Mouse (Mus musculus) liver, adult 2 months (tissue): ENCODE results near the gene Xylt1. TPM values are rescaled to one million over a fixed set of nuclear protein-coding genes. Genes with fewer than 3 reads are reported as not detected.

ENCODE experiments used
- DNase-seq: peaks from one replicate; pipeline ENCODE4 v3.0.0-alpha.2; 2011; ENCODE audit warnings: low read depth, low spot score; ENCODE audit errors: extremely low read depth
- H3K27ac ChIP-seq: fragments of 200-500 bp; replicated peaks from 2 replicates; pipeline ENCODE4 v1.5.1; 2012; ENCODE audit warnings: low read depth, mild to moderate bottlenecking, control low read depth, inconsistent platforms, low read length; ENCODE audit not compliant: insufficient read depth
- H3K27me3 ChIP-seq: fragments of 200-500 bp; 2 replicates; pipeline ENCODE4 v1.6.1; 2012; ENCODE audit warnings: mild to moderate bottlenecking, moderate library complexity, low read length, inconsistent platforms; ENCODE audit not compliant: control insufficient read depth, insufficient read depth
- H3K36me3 ChIP-seq: fragments of 200-500 bp; 2 replicates; pipeline ENCODE4 v1.6.1; 2012; ENCODE audit warnings: low read length, inconsistent platforms; ENCODE audit not compliant: control insufficient read depth, insufficient read depth
- H3K4me1 ChIP-seq: fragments of 200-500 bp; 2 replicates; pipeline ENCODE4 v1.6.1; 2011; ENCODE audit warnings: low read length; ENCODE audit not compliant: control insufficient read depth, insufficient read depth
- H3K4me3 ChIP-seq: fragments of 200-500 bp; 2 replicates; pipeline ENCODE4 v1.5.1; 2011; ENCODE audit warnings: low read depth, mild to moderate bottlenecking, control low read depth, low read length, moderate library complexity; ENCODE audit not compliant: insufficient read depth
- H3K79me2 ChIP-seq: fragments of 200-500 bp; 2 replicates; pipeline ENCODE4 v1.6.1; 2012; ENCODE audit warnings: inconsistent platforms, mild to moderate bottlenecking, low read length, moderate library complexity; ENCODE audit not compliant: control insufficient read depth, insufficient read depth
- H3K9ac ChIP-seq: fragments of 200-500 bp; 2 replicates; pipeline ENCODE4 v1.6.1; 2012; ENCODE audit warnings: low read depth, mild to moderate bottlenecking, control low read depth, inconsistent platforms, low read length
- CTCF ChIP-seq: fragments of 200-500 bp; IDR thresholded peaks from 2 replicates; pipeline ENCODE4 v1.5.1; 2011; ENCODE audit warnings: low read depth, low read length, control low read depth
- POLR2A ChIP-seq: fragments of 200-500 bp; IDR thresholded peaks from 2 replicates; pipeline ENCODE4 v1.6.1; 2011; ENCODE audit warnings: low read length, control low read depth; ENCODE audit not compliant: insufficient read depth; ENCODE audit errors: extremely low read depth
- WGBS: fragments of 180-500 bp; shearing (Covaris S2); methylation state at CpG from one replicate; pipeline ENCODE4 v1.1.7; 2018; 5-methylcytosine and 5-hydroxymethylcytosine counted together
- polyA plus RNA-seq: library from polyadenylated mRNA; depleted of rRNA; stranded (reverse); fragments of >200 nt; gene quantifications from 2 replicates; pipeline ENCODE4 v1.2.3, GENCODE M21; 2012
- total RNA-seq: library from RNA; depleted of rRNA; stranded (reverse); fragments of >200 nt; gene quantifications from 2 replicates; pipeline ENCODE4 v1.2.3, GENCODE M21; 2014

The Xylt1 gene
- total and polyA plus RNA-seq, 2 experiments = 0.09 to 0.18 TPM

- TF ChIP-seq CTCF (no peak), POLR2A (no peak)
- H3K27me3 ChIP-seq = no peaks in the 10 kb centered on the region; the same call in 1 of the 2 replicates
- H3K4me3 ChIP-seq = no peak overlapping the region
- H3K4me1 ChIP-seq = no peaks in the 10 kb centered on the region
- DNase-seq = no peak
- 78% methylated on average over 2 of the region's 2 CpGs for WGBS
- no peak overlapping the region for H3K9ac ChIP-seq
- H3K27ac ChIP-seq = no peak overlapping the region
- no peaks in the 10 kb centered on the region for H3K79me2 ChIP-seq
- no peaks in the 10 kb centered on the region for H3K36me3 ChIP-seq
Measured at GRCm38 (mm10) chr7:117594191-117594590, 213.4 kb downstream of the Xylt1 start.

GRCm38 (mm10) chr7:117595029-117595695 is 214.4 kb downstream of the Xylt1 start:
- Histone ChIP-seq H3K27ac (no peak overlapping the region), H3K36me3 (no peaks in the 10 kb centered on the region), H3K9ac (no peak overlapping the region), H3K79me2 (no peaks in the 10 kb centered on the region), H3K27me3 (no peaks in the 10 kb centered on the region; the same call in 1 of the 2 replicates), H3K4me3 (no peak overlapping the region), H3K4me1 (no peaks in the 10 kb centered on the region)
- 81% methylated on average over 12 of the region's 12 CpGs for WGBS
- DNase-seq = no peak
- TF ChIP-seq POLR2A = no peak

- DNase-seq = no peak
- Histone ChIP-seq H3K27ac (no peak overlapping the region), H3K4me1 (no peaks in the 10 kb centered on the region), H3K9ac (no peak overlapping the region), H3K79me2 (no peaks in the 10 kb centered on the region), H3K4me3 (no peak overlapping the region), H3K36me3 (no peaks in the 10 kb centered on the region), H3K27me3 (no peaks in the 10 kb centered on the region; the same call in 1 of the 2 replicates)
- WGBS = 45% methylated on average over 7 of the region's 7 CpGs
- no peak for TF ChIP-seq POLR2A
- no peak for TF ChIP-seq CTCF
Measured at GRCm38 (mm10) chr7:117600443-117600842, 219.7 kb downstream of the Xylt1 start.

GRCm38 (mm10) chr7:117610439-117610838 is 229.7 kb downstream of the Xylt1 start:
- no peaks in the 10 kb centered on the region for H3K36me3 ChIP-seq
- 88% methylated on average over 6 of the region's 6 CpGs for WGBS
- no peaks in the 10 kb centered on the region for H3K79me2 ChIP-seq
- no peaks in the 10 kb centered on the region for H3K27me3 ChIP-seq
- H3K9ac ChIP-seq = no peak overlapping the region
- no peak overlapping the region for H3K4me3 ChIP-seq
- H3K27ac ChIP-seq = no peak overlapping the region
- no peak for TF ChIP-seq CTCF
- TF ChIP-seq POLR2A = no peak
- peaks cover 8% of the 10 kb centered on the region for H3K4me1 ChIP-seq
- no peak for DNase-seq

- DNase-seq = peak; percentile 90
- no peaks in the 10 kb centered on the region for H3K36me3 ChIP-seq
- no peak overlapping the region for H3K4me3 ChIP-seq
- no peak overlapping the region for H3K9ac ChIP-seq
- no peak for TF ChIP-seq CTCF
- no peak for TF ChIP-seq POLR2A
- H3K27ac ChIP-seq = no peak overlapping the region
- H3K27me3 ChIP-seq = no peaks in the 10 kb centered on the region
- H3K4me1 ChIP-seq = peaks cover 8% of the 10 kb centered on the region
- WGBS = 23% methylated on average over 11 of the region's 11 CpGs
- no peaks in the 10 kb centered on the region for H3K79me2 ChIP-seq
Measured at GRCm38 (mm10) chr7:117612788-117613473, 232.2 kb downstream of the Xylt1 start.

GRCm38 (mm10) chr7:117613796-117614195 is 233.0 kb downstream of the Xylt1 start:
- no peaks in the 10 kb centered on the region for H3K36me3 ChIP-seq
- no peak for TF ChIP-seq CTCF
- no peak for TF ChIP-seq POLR2A
- 24% methylated on average over 3 of the region's 3 CpGs for WGBS
- H3K27me3 ChIP-seq = no peaks in the 10 kb centered on the region
- H3K79me2 ChIP-seq = no peaks in the 10 kb centered on the region
- no peak overlapping the region for H3K9ac ChIP-seq
- no peak overlapping the region for H3K4me3 ChIP-seq
- H3K27ac ChIP-seq = no peak overlapping the region
- peak; percentile 5 for DNase-seq
- peaks cover 8% of the 10 kb centered on the region for H3K4me1 ChIP-seq
